Mouse (Mus musculus): ENCODE results near the gene Ubr3.
"Not testable (repeated sequence)": the region's sequence is repeated elsewhere in the genome, so short reads cannot be mapped to it uniquely, and the experiment has no call there.

The Ubr3 gene

GRCm38 (mm10) chr2:69895502-69896223 lies 1.4 kb upstream of the Ubr3 start:
- Histone ChIP-seq H3K36me3 (ENCODE audit: insufficient read depth, low read length) (peaks cover 6% of the 10 kb centered on the region), H3K4me3 (replicated peaks; ENCODE audit: low read length) (no peak overlapping the region), H3K9me3 (ENCODE audit: low read length) (no peaks in the 10 kb centered on the region), H3K27me3 (ENCODE audit: insufficient read depth, low read length) (no peaks in the 10 kb centered on the region), H3K4me1 (replicated peaks; ENCODE audit: low read depth, low read length) (peaks cover 72% of the 10 kb centered on the region)
- peak; percentile 95 for TF ChIP-seq CTCF (conservative IDR thresholded peaks at IDR 0.05; ENCODE audit: low read length)
- no peak for TF ChIP-seq POU5F1 (IDR thresholded peaks at IDR 0.05; ENCODE audit: borderline replicate concordance, low read length)

- Histone ChIP-seq H3K9me3 (ENCODE audit: low read length) (no peaks in the 10 kb centered on the region), H3K4me1 (replicated peaks; ENCODE audit: low read depth, low read length) (peaks cover 67% of the 10 kb centered on the region), H3K27me3 (ENCODE audit: insufficient read depth, low read length) (no peaks in the 10 kb centered on the region), H3K4me3 (replicated peaks; ENCODE audit: low read length) (0 out of 2 replicates have a peak overlapping the region, but pooled peaks have one; percentile 92), H3K36me3 (ENCODE audit: insufficient read depth, low read length) (peaks cover 11% of the 10 kb centered on the region)
- no peak for TF ChIP-seq NANOG (IDR thresholded peaks at IDR 0.05; ENCODE audit: borderline replicate concordance, low read length)
- no peak for TF ChIP-seq POU5F1 (IDR thresholded peaks at IDR 0.05; ENCODE audit: borderline replicate concordance, low read length)
- no peak for TF ChIP-seq CTCF (conservative IDR thresholded peaks at IDR 0.05; ENCODE audit: low read length)
Observed at GRCm38 (mm10) chr2:69896224-69896581, 843 bp upstream of the Ubr3 start.

- Histone ChIP-seq H3K4me1 (replicated peaks; ENCODE audit: low read depth, low read length) (peaks cover 55% of the 10 kb centered on the region), H3K36me3 (ENCODE audit: insufficient read depth, low read length) (peaks cover 20% of the 10 kb centered on the region), H3K4me3 (replicated peaks; ENCODE audit: low read length) (peak overlapping the region; percentile 92), H3K27me3 (ENCODE audit: insufficient read depth, low read length) (no peaks in the 10 kb centered on the region), H3K9me3 (ENCODE audit: low read length) (no peaks in the 10 kb centered on the region)
- TF ChIP-seq POU5F1 (IDR thresholded peaks at IDR 0.05; ENCODE audit: borderline replicate concordance, low read length) (no peak), CTCF (conservative IDR thresholded peaks at IDR 0.05; ENCODE audit: low read length) (no peak), NANOG (IDR thresholded peaks at IDR 0.05; ENCODE audit: borderline replicate concordance, low read length) (no peak)
Observed at GRCm38 (mm10) chr2:69897618-69898575, 851 bp downstream of the Ubr3 start.

- H3K4me3 ChIP-seq (replicated peaks; ENCODE audit: low read length): no peak overlapping the region
- no peaks in the 10 kb centered on the region for H3K9me3 ChIP-seq (ENCODE audit: low read length)
- no peak for TF ChIP-seq CTCF (conservative IDR thresholded peaks at IDR 0.05; ENCODE audit: low read length)
- TF ChIP-seq NANOG (IDR thresholded peaks at IDR 0.05; ENCODE audit: borderline replicate concordance, low read length): no peak
- peaks cover 33% of the 10 kb centered on the region for H3K4me1 ChIP-seq (replicated peaks; ENCODE audit: low read depth, low read length)
- H3K27me3 ChIP-seq (ENCODE audit: insufficient read depth, low read length): no peaks in the 10 kb centered on the region
- peaks cover 20% of the 10 kb centered on the region for H3K36me3 ChIP-seq (ENCODE audit: insufficient read depth, low read length)
Observed at GRCm38 (mm10) chr2:69903541-69903940, 6.5 kb downstream of the Ubr3 start.

GRCm38 (mm10) chr2:69907394-69907793 lies 10.3 kb downstream of the Ubr3 start:
- not testable (repeated sequence) for H3K9me3 ChIP-seq (ENCODE audit: low read length); H3K4me3 ChIP-seq (replicated peaks; ENCODE audit: low read length); H3K36me3 ChIP-seq (ENCODE audit: insufficient read depth, low read length); H3K27me3 ChIP-seq (ENCODE audit: insufficient read depth, low read length)
- H3K4me1 ChIP-seq (replicated peaks; ENCODE audit: low read depth, low read length): peaks cover 22% of the 10 kb centered on the region

GRCm38 (mm10) chr2:69912801-69913200 lies 15.8 kb downstream of the Ubr3 start:
- Histone ChIP-seq H3K27me3 (ENCODE audit: insufficient read depth, low read length) (no peaks in the 10 kb centered on the region), H3K4me3 (replicated peaks; ENCODE audit: low read length) (no peak overlapping the region), H3K4me1 (replicated peaks; ENCODE audit: low read depth, low read length) (peaks cover 18% of the 10 kb centered on the region), H3K36me3 (ENCODE audit: insufficient read depth, low read length) (peaks cover 23% of the 10 kb centered on the region), H3K9me3 (ENCODE audit: low read length) (no peaks in the 10 kb centered on the region)
- TF ChIP-seq POU5F1 (IDR thresholded peaks at IDR 0.05; ENCODE audit: borderline replicate concordance, low read length) (no peak), NANOG (IDR thresholded peaks at IDR 0.05; ENCODE audit: borderline replicate concordance, low read length) (no peak), CTCF (conservative IDR thresholded peaks at IDR 0.05; ENCODE audit: low read length) (no peak)

GRCm38 (mm10) chr2:69917301-69917700 lies 20.3 kb downstream of the Ubr3 start:
- Histone ChIP-seq H3K36me3 (ENCODE audit: insufficient read depth, low read length) (peaks cover 55% of the 10 kb centered on the region), H3K4me1 (replicated peaks; ENCODE audit: low read depth, low read length) (peaks cover 14% of the 10 kb centered on the region), H3K27me3 (ENCODE audit: insufficient read depth, low read length) (no peaks in the 10 kb centered on the region), H3K9me3 (ENCODE audit: low read length) (no peaks in the 10 kb centered on the region), H3K4me3 (replicated peaks; ENCODE audit: low read length) (no peak overlapping the region)
- TF ChIP-seq POU5F1 (IDR thresholded peaks at IDR 0.05; ENCODE audit: borderline replicate concordance, low read length) (no peak), CTCF (conservative IDR thresholded peaks at IDR 0.05; ENCODE audit: low read length) (no peak)

- no peaks in the 10 kb centered on the region for H3K27me3 ChIP-seq (ENCODE audit: insufficient read depth, low read length)
- H3K4me3 ChIP-seq (replicated peaks; ENCODE audit: low read length): no peak overlapping the region
- no peaks in the 10 kb centered on the region for H3K9me3 ChIP-seq (ENCODE audit: low read length)
- no peak for TF ChIP-seq POU5F1 (IDR thresholded peaks at IDR 0.05; ENCODE audit: borderline replicate concordance, low read length)
- no peak for TF ChIP-seq NANOG (IDR thresholded peaks at IDR 0.05; ENCODE audit: borderline replicate concordance, low read length)
- peaks cover 2% of the 10 kb centered on the region; the same call in 1 of the 2 replicates for H3K4me1 ChIP-seq (replicated peaks; ENCODE audit: low read depth, low read length)
- peaks cover 64% of the 10 kb centered on the region for H3K36me3 ChIP-seq (ENCODE audit: insufficient read depth, low read length)
Observed at GRCm38 (mm10) chr2:69924943-69925342, 27.9 kb downstream of the Ubr3 start.
